8 mouse cellular contexts compared by ENCODE assay signal in genomic region chr1:60860357-60860946, GRCm38 (mm10). TPM values are rescaled to one million over a fixed set of nuclear protein-coding genes. Genes with fewer than 3 reads are reported as not detected.
DNase-seq lines count a peak whose midpoint lies in the region; ATAC-seq and TF ChIP-seq lines count a peak whose summit lies in the region.

No protein-coding gene starts in this region.

- H3K4me3 ChIP-seq in cerebellum, adult 2 months (replicated peaks; ENCODE audit: insufficient read depth, low read depth, low read length): no peak overlapping the region
- no peak overlapping the region; the same call in 1 of the 2 replicates for H3K4me3 ChIP-seq in heart, embryonic 12.5 days
- peak overlapping the region; percentile 15 for H3K4me3 ChIP-seq in midbrain, embryonic 14.5 days (replicated peaks; ENCODE audit: low read depth, low read length)

- H3K27ac ChIP-seq in cerebellum, adult 2 months (ENCODE audit: insufficient read depth, low read length): no peak overlapping the region
- no peak overlapping the region for H3K27ac ChIP-seq in heart, embryonic 12.5 days (ENCODE audit: poor library complexity, severe bottlenecking)
- H3K27ac ChIP-seq in midbrain, embryonic 14.5 days (replicated peaks; ENCODE audit: low read depth, low read length): peak overlapping the region; percentile 80

- H3K9ac ChIP-seq in heart, embryonic 12.5 days: no peak overlapping the region
- H3K9ac ChIP-seq in midbrain, embryonic 14.5 days (replicated peaks; ENCODE audit: low read length): peak overlapping the region; percentile 34

- H3K4me2 ChIP-seq in heart, embryonic 12.5 days: peak overlapping the region; percentile 60
- peak overlapping the region; percentile 51 for H3K4me2 ChIP-seq in midbrain, embryonic 14.5 days (ENCODE audit: low read length)

- H3K36me3 ChIP-seq in heart, embryonic 12.5 days: no peaks in the 10 kb centered on the region
- H3K36me3 ChIP-seq in midbrain, embryonic 14.5 days (ENCODE audit: control insufficient read depth, insufficient read depth, low read length): no peaks in the 10 kb centered on the region

- H3K27me3 ChIP-seq in cerebellum, adult 2 months (ENCODE audit: control insufficient read depth, insufficient read depth, low read length): no peaks in the 10 kb centered on the region
- H3K27me3 ChIP-seq in heart, embryonic 12.5 days (replicated peaks): no peaks in the 10 kb centered on the region
- no peaks in the 10 kb centered on the region for H3K27me3 ChIP-seq in midbrain, embryonic 14.5 days (ENCODE audit: control insufficient read depth, insufficient read depth, low read length)

- 12% methylated on average over 3 of the region's 3 CpGs for WGBS in cerebellum, adult 2 months
- WGBS in heart, embryonic 12.5 days: 13% methylated on average over 3 of the region's 3 CpGs
- WGBS in midbrain, embryonic 14.5 days: 25% methylated on average over 3 of the region's 3 CpGs

- peak; percentile 61 for ATAC-seq in CD4-positive, CD25-positive, alpha-beta regulatory T cell, adult 4 months
- ATAC-seq in heart, embryonic 12.5 days (ENCODE audit: insufficient number of reproducible peaks, low FRiP score): peak; percentile 46; the same call in 1 of the 2 replicates
- peak; percentile 68; the same call in 1 of the 2 replicates for ATAC-seq in midbrain, embryonic 14.5 days (ENCODE audit: low FRiP score, low TSS enrichment)

- TF ChIP-seq CTCF in cerebellum, adult 2 months (IDR thresholded peaks at IDR 0.05; ENCODE audit: borderline replicate concordance, insufficient read depth, low read depth, low read length): peak; percentile 52; the same call in 1 of the 2 replicates

- DNase-seq in cerebellum, adult 2 months: peak; percentile 21 to 27
- no peak for DNase-seq in cerebellum, postnatal 4 days (ENCODE audit: low spot score in 2 of 2)
- peak; percentile 30 to 33 for DNase-seq in cerebellum, postnatal 25 days
- DNase-seq in kidney, postnatal 14 days: peak; percentile 43
- DNase-seq in midbrain, embryonic 14.5 days: peak; percentile 92
- DNase-seq in yolk sac, embryonic 10.5 days (ENCODE audit: low spot score): peak; percentile 48

- no peak for TF ChIP-seq POLR2A in cerebellum, adult 2 months (IDR thresholded peaks at IDR 0.05; ENCODE audit: borderline replicate concordance, insufficient read depth, low read length)

- no peaks in the 10 kb centered on the region for H3K9me3 ChIP-seq in heart, embryonic 12.5 days (replicated peaks)
- no peaks in the 10 kb centered on the region for H3K9me3 ChIP-seq in midbrain, embryonic 14.5 days (ENCODE audit: control insufficient read depth, low read length)

- H3K4me1 ChIP-seq in cerebellum, adult 2 months (ENCODE audit: control insufficient read depth, insufficient read depth, low read length): no peaks in the 10 kb centered on the region
- peaks cover 27% of the 10 kb centered on the region for H3K4me1 ChIP-seq in heart, embryonic 12.5 days (replicated peaks)
- no peaks in the 10 kb centered on the region for H3K4me1 ChIP-seq in midbrain, embryonic 14.5 days (ENCODE audit: control insufficient read depth, insufficient read depth, low read length)

RNA-seq across cellular contexts. Expression of gene Ctla4, which starts 26.3 kb away (rescaled TPM):
- polyA plus RNA-seq in cerebellum, adult 2 months (2012; rRNA removed): not detected in 2 replicates
- polyA plus RNA-seq in CD4-positive, CD25-positive, alpha-beta regulatory T cell, adult 4 months (2017; shearing (Covaris generic)): 100 to 1,000 TPM; 274 to 291 TPM
- polyA plus RNA-seq in heart, embryonic 12.5 days (2016; fragmentation: Nextera tagmentation; extraction: Ambion mirVana): not detected in 2 replicates
- not detected in 2 replicates for polyA plus RNA-seq in midbrain, embryonic 14.5 days (2014; fragmentation: Nextera tagmentation; extraction: Ambion mirVana)

Comparison
In these comparisons a context has a peak if more than half of its experiments do, and no peak if none do; other contexts are left out.
1. DNase-seq: peak in cerebellum, adult 2 months (2 of 2), cerebellum, postnatal 25 days (2 of 2), kidney, postnatal 14 days (single experiment), midbrain, embryonic 14.5 days (single experiment) and yolk sac, embryonic 10.5 days (single experiment); none in cerebellum, postnatal 4 days (0 of 2).
2. RNA of gene Ctla4, which starts 26.3 kb away (polyA plus RNA-seq): 274 to 291 TPM in CD4-positive, CD25-positive, alpha-beta regulatory T cell, adult 4 months; not detected in cerebellum, adult 2 months, not detected in heart, embryonic 12.5 days and not detected in midbrain, embryonic 14.5 days; every median in the first group is over 100 times any median in the second.
3. Peak in every context shown above with its lines, with median percentiles within 50 percentile points of each other: ATAC-seq.